Mouse (Mus musculus) E14TG2a.4 (cell line): ENCODE measurements around the gene Cep85l.

ENCODE experiments used
- CTCF ChIP-seq: conservative IDR thresholded peaks from 2 replicates; pipeline ENCODE4 v1.5.1; 2014; ENCODE audit warnings: low read length
- NANOG ChIP-seq: IDR thresholded peaks from 2 replicates; pipeline ENCODE4 v1.6.1; 2014; ENCODE audit warnings: borderline replicate concordance, low read length, mixed read lengths
- POU5F1 ChIP-seq: IDR thresholded peaks from 2 replicates; pipeline ENCODE4 v1.6.1; 2014; ENCODE audit warnings: low read length, borderline replicate concordance

DNA sequence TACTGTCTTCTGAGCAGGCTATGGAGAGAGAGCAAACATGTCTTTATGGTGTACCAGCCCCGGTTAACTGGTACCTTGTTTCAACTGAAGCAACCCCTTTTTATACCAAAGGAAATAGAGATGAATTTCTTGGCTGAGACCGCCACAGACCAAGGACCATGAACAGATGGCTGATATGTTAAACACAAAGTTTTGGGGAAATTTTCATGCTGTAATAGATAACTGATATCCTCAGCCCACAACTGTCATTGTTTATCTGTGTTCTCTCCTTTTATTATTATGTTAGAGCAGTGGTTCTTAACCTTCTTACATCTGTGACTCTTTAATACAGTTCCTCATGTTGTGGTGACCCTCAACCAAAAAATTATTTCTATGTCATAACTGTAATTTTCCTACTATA lies 46.8 kb upstream of the Cep85l start:
- TF ChIP-seq CTCF (no peak), POU5F1 (no peak), NANOG (no peak)
